9 mouse cellular contexts compared by ENCODE assay signal in genomic region chr11:116333526-116334416, GRCm38 (mm10). TPM values are rescaled to one million over a fixed set of nuclear protein-coding genes. Genes with fewer than 3 reads are reported as not detected.
DNase-seq lines count a peak whose midpoint lies in the region; ATAC-seq and TF ChIP-seq lines count a peak whose summit lies in the region.
"Had no signal": no experiment of that assay in that cellular context is flagged by ENCODE, and none has a peak within 500 bp of the region (broad histone marks: within the 10 kb centered on the region; RNA-seq: fewer than 3 reads in every experiment).

No protein-coding gene starts in this region.

- no peak for ATAC-seq in intestine, postnatal 0 days

- no peaks in the 10 kb centered on the region for H3K9me3 ChIP-seq in intestine, postnatal 0 days (ENCODE audit: control insufficient read depth)

- peak; percentile 19 for DNase-seq in cerebellum, adult 9-11 months
- DNase-seq in cerebellum, adult 8-10 months = no peak
- DNase-seq in lung, postnatal 36 days = peak; percentile 19
- DNase-seq in embryo, embryonic 11 days = no peak
- DNase-seq in adrenal gland, postnatal 25 days = no peak
- no peak for DNase-seq in adrenal gland, postnatal 4 days (ENCODE audit: low spot score in 2 of 2)

- H3K36me3 ChIP-seq in intestine, postnatal 0 days (ENCODE audit: control insufficient read depth, insufficient read depth) = peaks cover 5% of the 10 kb centered on the region; the same call in 1 of the 2 replicates

- TF ChIP-seq POLR2A in bone marrow, adult 2 months (IDR thresholded peaks at IDR 0.05; ENCODE audit: borderline replicate concordance, control insufficient read depth, low read depth, low read length) = peak; percentile 7; the same call in 1 of the 2 replicates

- no peak for TF ChIP-seq CTCF in bone marrow, adult 2 months (IDR thresholded peaks at IDR 0.05; ENCODE audit: control insufficient read depth, insufficient read depth, low read length)
- TF ChIP-seq CTCF in intestine, postnatal 0 days (IDR thresholded peaks at IDR 0.05; ENCODE audit: low read depth) = no peak

- H3K27me3 ChIP-seq in intestine, postnatal 0 days (replicated peaks; ENCODE audit: control insufficient read depth, insufficient read depth, low read length) = peaks cover 16% of the 10 kb centered on the region

- H3K4me3 ChIP-seq in bone marrow, adult 2 months (replicated peaks; ENCODE audit: control insufficient read depth, low read depth, low read length) = no peak overlapping the region
- peak overlapping the region; percentile 73 for H3K4me3 ChIP-seq in intestine, postnatal 0 days (ENCODE audit: low read depth, low read length)

- peak overlapping the region; percentile 100 for H3K4me2 ChIP-seq in intestine, postnatal 0 days (replicated peaks; ENCODE audit: low read depth)

- H3K4me1 ChIP-seq in bone marrow, adult 2 months (ENCODE audit: control insufficient read depth, insufficient read depth, low read length) = no peaks in the 10 kb centered on the region; the same call in 1 of the 2 replicates
- H3K4me1 ChIP-seq in intestine, postnatal 0 days (replicated peaks; ENCODE audit: control insufficient read depth, insufficient read depth, low read length) = peaks cover 8% of the 10 kb centered on the region; the same call in 1 of the 2 replicates

- no peak overlapping the region for H3K27ac ChIP-seq in bone marrow, adult 2 months (ENCODE audit: control insufficient read depth, insufficient read depth, low read depth, low read length, poor library complexity)
- no peak overlapping the region for H3K27ac ChIP-seq in intestine, postnatal 0 days (ENCODE audit: low read depth, low read length)

- 33% methylated on average over 31 of the region's 31 CpGs for WGBS in bone marrow, adult 2 months
- 24% methylated on average over 31 of the region's 31 CpGs for WGBS in intestine, postnatal 0 days

- H3K9ac ChIP-seq in intestine, postnatal 0 days (ENCODE audit: low read depth, low read length) = no peak overlapping the region

RNA-seq across cellular contexts. Expression of gene Foxj1, which starts 1.4 kb away (rescaled TPM):
- not detected in 2 replicates for polyA plus RNA-seq in bone marrow, adult 2 months (2011; ENCODE audit: insufficient read depth, insufficient read length, low replicate concordance, missing spikeins)
- 0.09 TPM in 1 of 2 replicates, not detected in the other for polyA plus RNA-seq in intestine, postnatal 0 days (2015; fragmentation: Nextera tagmentation; extraction: Ambion mirVana)
- 0.15 TPM in 1 of 2 replicates, not detected in the other for total RNA-seq in adrenal gland, postnatal 25 days (2021)
- under 1 TPM; 0.37 to 0.90 TPM for total RNA-seq in adrenal gland, postnatal 4 days (2021)
- total RNA-seq: common myeloid progenitor, adult 5-6 weeks had no signal

RNA-seq across cellular contexts. Expression of gene Exoc7, which starts 26.7 kb away (rescaled TPM):
- 39.1 and 47.2 TPM in 2 replicates for polyA plus RNA-seq in bone marrow, adult 2 months (2011; ENCODE audit: insufficient read depth, insufficient read length, low replicate concordance, missing spikeins)
- 44.6 and 49.2 TPM in 2 replicates for polyA plus RNA-seq in intestine, postnatal 0 days (2015; fragmentation: Nextera tagmentation; extraction: Ambion mirVana)
- total RNA-seq in adrenal gland, postnatal 25 days (2021) = 53.6 and 77.1 TPM in 2 replicates
- total RNA-seq in adrenal gland, postnatal 4 days (2021) = 10 to 100 TPM; 80.2 to 88.5 TPM

RNA-seq across cellular contexts. Expression of gene Galr2, which starts 53.0 kb away (rescaled TPM):
- polyA plus RNA-seq in bone marrow, adult 2 months (2011; ENCODE audit: insufficient read depth, insufficient read length, low replicate concordance, missing spikeins) = not detected in 2 replicates
- 0.10 and 0.29 TPM in 2 replicates for polyA plus RNA-seq in intestine, postnatal 0 days (2015; fragmentation: Nextera tagmentation; extraction: Ambion mirVana)
- total RNA-seq in adrenal gland, postnatal 25 days (2021) = not detected in 2 replicates
- total RNA-seq in adrenal gland, postnatal 4 days (2021) = under 1 TPM; 0.20 to 0.28 TPM
- total RNA-seq: common myeloid progenitor, adult 5-6 weeks had no signal

RNA-seq across cellular contexts. Expression of gene Srp68, which starts 59.8 kb away (rescaled TPM):
- 23.8 and 44.5 TPM in 2 replicates for polyA plus RNA-seq in bone marrow, adult 2 months (2011; ENCODE audit: insufficient read depth, insufficient read length, low replicate concordance, missing spikeins)
- 45.2 and 48.7 TPM in 2 replicates for polyA plus RNA-seq in intestine, postnatal 0 days (2015; fragmentation: Nextera tagmentation; extraction: Ambion mirVana)
- 68.1 and 70.9 TPM in 2 replicates for total RNA-seq in adrenal gland, postnatal 25 days (2021)
- 10 to 100 TPM; 79.7 to 81.2 TPM for total RNA-seq in adrenal gland, postnatal 4 days (2021)

Comparison
In these comparisons a context has a peak if more than half of its experiments do, and no peak if none do; other contexts are left out.
1. DNase-seq: peak in cerebellum, adult 9-11 months (single experiment) and lung, postnatal 36 days (single experiment); none in cerebellum, adult 8-10 months (single experiment), embryo, embryonic 11 days (single experiment), adrenal gland, postnatal 25 days (single experiment) and adrenal gland, postnatal 4 days (0 of 2).